Mouse (Mus musculus) embryonic facial prominence, embryonic 11.5 days (tissue): Measurements from ENCODE around the gene Ccdc171. TPM values are rescaled to one million over a fixed set of nuclear protein-coding genes. Genes with fewer than 3 reads are reported as not detected.

Source experiments
- ATAC-seq: fragments of 200-750 bp; cut with Nextera tagmentation; replicated peaks from 2 replicates; pipeline ENCODE4 v1.8.0; 2017; ENCODE audit warnings: low read depth; ENCODE audit not compliant: insufficient number of reproducible peaks, low FRiP score, low TSS enrichment
- DNase-seq: peaks from one replicate; pipeline ENCODE4 v3.0.0-alpha.2; 2015; ENCODE audit warnings: low spot score
- H3K27ac ChIP-seq: fragments of 300-500 bp; sonication (generic); replicated peaks from 2 replicates; pipeline ENCODE4 v1.5.1; 2014; ENCODE audit warnings: mild to moderate bottlenecking, low read depth, low read length, control low read depth
- H3K27me3 ChIP-seq: fragments of 300-500 bp; sonication (generic); 2 replicates; pipeline ENCODE4 v1.6.1; 2014; ENCODE audit warnings: mild to moderate bottlenecking, low read length, moderate library complexity, mixed read lengths; ENCODE audit not compliant: control insufficient read depth, insufficient read depth
- H3K36me3 ChIP-seq: fragments of 300-500 bp; sonication (generic); replicated peaks from 2 replicates; pipeline ENCODE4 v1.6.1; 2014; ENCODE audit warnings: low read depth, mild to moderate bottlenecking, low read length, moderate library complexity, mixed read lengths; ENCODE audit not compliant: control insufficient read depth, insufficient read depth
- H3K4me1 ChIP-seq: fragments of 300-500 bp; sonication (generic); 2 replicates; pipeline ENCODE4 v1.6.1; 2014; ENCODE audit warnings: low read length, mixed read lengths; ENCODE audit not compliant: control insufficient read depth, insufficient read depth
- H3K4me2 ChIP-seq: fragments of 300-500 bp; sonication (generic); 2 replicates; pipeline ENCODE4 v1.6.1; 2014; ENCODE audit warnings: low read depth, mild to moderate bottlenecking, control low read depth, low read length, moderate library complexity
- H3K4me3 ChIP-seq: fragments of 300-500 bp; sonication (generic); 2 replicates; pipeline ENCODE4 v1.5.1; 2014; ENCODE audit warnings: low read depth, low read length, control low read depth
- H3K9ac ChIP-seq: fragments of 300-500 bp; sonication (generic); replicated peaks from 2 replicates; pipeline ENCODE4 v1.6.1; 2014; ENCODE audit warnings: mild to moderate bottlenecking, control low read depth, low read length
- H3K9me3 ChIP-seq: fragments of 300-500 bp; sonication (generic); replicated peaks from 2 replicates; pipeline ENCODE4 v1.6.1; 2016; ENCODE audit warnings: mild to moderate bottlenecking, low read length, inconsistent platforms, mixed read lengths; ENCODE audit not compliant: control insufficient read depth
- WGBS: fragments of 180-500 bp; shearing (Covaris S2); extraction: QIAGEN DNeasy Blood & Tissue Kit; methylation state at CpG from one replicate; pipeline ENCODE4 v1.1.7; 2014; 5-methylcytosine and 5-hydroxymethylcytosine counted together
- polyA plus RNA-seq: library from polyadenylated mRNA; unstranded; fragments of >200 nt; fragmentation: Nextera tagmentation; extraction: Ambion mirVana; gene quantifications from 2 replicates; pipeline ENCODE4 v1.2.1, GENCODE M21; 2014

The Ccdc171 gene
- polyA plus RNA-seq, 1 experiment from 2014 or later, result 5.7 TPM

- H3K36me3 ChIP-seq, result no peaks in the 10 kb centered on the region
- DNase-seq (no peak), ATAC-seq (no peak)
- H3K9ac ChIP-seq, result no peak overlapping the region
- H3K4me2 ChIP-seq, result no peak overlapping the region
- H3K4me3 ChIP-seq, result no peak overlapping the region
- no peaks in the 10 kb centered on the region for H3K9me3 ChIP-seq
- WGBS, result 85% methylated on average over 1 of the region's 1 CpGs
- H3K4me1 ChIP-seq, result no peaks in the 10 kb centered on the region
- H3K27ac ChIP-seq, result no peak overlapping the region
- H3K27me3 ChIP-seq, result no peaks in the 10 kb centered on the region
These were observed 191.7 kb downstream of the Ccdc171 start for GRCm38 (mm10) chr4:83716996-83717395.

GRCm38 (mm10) chr4:83719816-83720215 is 194.5 kb downstream of the Ccdc171 start:
- DNase-seq (no peak), ATAC-seq (no peak)
- no peaks in the 10 kb centered on the region for H3K9me3 ChIP-seq
- H3K27ac ChIP-seq, result no peak overlapping the region
- H3K9ac ChIP-seq, result no peak overlapping the region
- 56% methylated on average over 11 of the region's 11 CpGs for whole genome bisulfite sequencing
- H3K4me1 ChIP-seq, result no peaks in the 10 kb centered on the region
- H3K36me3 ChIP-seq, result no peaks in the 10 kb centered on the region
- no peak overlapping the region for H3K4me2 ChIP-seq
- no peaks in the 10 kb centered on the region for H3K27me3 ChIP-seq
- H3K4me3 ChIP-seq, result no peak overlapping the region

GRCm38 (mm10) chr4:83725136-83725535 is 199.8 kb downstream of the Ccdc171 start:
- Histone ChIP-seq H3K9me3 (no peaks in the 10 kb centered on the region), H3K27ac (no peak overlapping the region), H3K4me3 (no peak overlapping the region), H3K36me3 (no peaks in the 10 kb centered on the region), H3K9ac (no peak overlapping the region), H3K4me2 (no peak overlapping the region), H3K27me3 (no peaks in the 10 kb centered on the region), H3K4me1 (no peaks in the 10 kb centered on the region)
- DNase-seq (peak; percentile 63), ATAC-seq (no peak)
- 6% methylated on average over 2 of the region's 2 CpGs for WGBS

DNA sequence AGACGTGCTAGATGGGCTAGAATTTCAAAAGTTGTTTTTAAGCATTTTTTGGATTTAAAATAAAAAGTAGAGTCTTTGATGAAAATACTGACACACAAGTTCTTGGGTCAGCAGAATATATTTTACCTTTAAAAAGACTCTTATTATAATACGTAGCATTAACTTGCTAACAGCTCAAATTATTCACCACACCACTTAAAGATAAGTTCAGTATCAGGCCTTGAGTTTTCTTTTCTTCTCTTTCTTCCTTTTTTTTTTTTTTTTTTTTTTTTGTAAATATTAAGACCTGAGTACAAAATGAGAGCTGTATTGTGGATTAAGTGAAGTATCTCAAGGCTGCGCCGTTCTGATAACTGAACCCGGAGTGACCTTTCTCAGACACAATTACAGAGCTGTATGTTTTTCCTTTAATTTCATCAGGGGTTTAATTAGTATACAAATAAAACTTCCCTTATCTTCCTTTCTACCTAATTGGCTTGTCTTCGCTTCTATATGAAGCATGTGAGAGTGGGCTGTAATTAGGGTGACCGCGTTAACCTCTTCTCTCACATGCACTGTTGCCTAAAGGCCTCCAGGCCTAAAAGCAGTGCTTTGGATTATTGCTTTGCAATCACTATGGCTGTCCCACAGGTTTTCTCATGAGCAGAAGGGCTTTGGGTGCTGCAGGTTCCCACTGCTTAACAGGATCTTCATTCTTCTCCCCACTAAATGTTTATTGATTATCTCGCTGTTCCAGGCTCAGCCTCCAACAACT is 214.0 kb downstream of the Ccdc171 start:
- Histone ChIP-seq H3K27me3 (no peaks in the 10 kb centered on the region), H3K36me3 (no peaks in the 10 kb centered on the region), H3K27ac (no peak overlapping the region), H3K9ac (no peak overlapping the region), H3K4me1 (no peaks in the 10 kb centered on the region), H3K4me2 (no peak overlapping the region), H3K4me3 (no peak overlapping the region), H3K9me3 (no peaks in the 10 kb centered on the region)
- 51% methylated on average over 9 of the region's 9 CpGs for WGBS
- DNase-seq, result no peak
- ATAC-seq, result no peak

DNA sequence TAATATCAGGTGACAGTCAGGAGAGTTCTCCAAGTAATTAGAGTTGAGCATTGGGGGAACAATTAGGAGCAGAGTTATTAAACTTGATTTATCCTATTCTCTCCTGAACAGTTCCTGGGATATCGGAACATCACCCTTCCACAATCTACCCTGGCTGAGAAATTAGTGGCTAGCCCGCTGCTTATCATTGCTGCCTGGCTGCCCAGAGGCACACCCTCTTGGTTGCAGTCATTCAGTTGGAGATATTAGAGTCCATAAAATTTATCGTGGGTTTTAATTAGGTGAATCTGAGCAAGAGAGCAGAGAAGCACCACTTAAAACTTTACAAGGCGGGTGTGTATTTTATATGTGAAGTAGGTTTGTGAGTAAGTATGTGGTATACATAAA is 214.5 kb downstream of the Ccdc171 start:
- Histone ChIP-seq H3K4me1 (no peaks in the 10 kb centered on the region), H3K27me3 (no peaks in the 10 kb centered on the region), H3K9me3 (no peaks in the 10 kb centered on the region), H3K36me3 (no peaks in the 10 kb centered on the region), H3K4me2 (no peak overlapping the region), H3K4me3 (no peak overlapping the region), H3K9ac (no peak overlapping the region), H3K27ac (no peak overlapping the region)
- ATAC-seq (no peak), DNase-seq (no peak)
- 69% methylated on average over 4 of the region's 4 CpGs for WGBS

- Histone ChIP-seq H3K27me3 (no peaks in the 10 kb centered on the region), H3K36me3 (no peaks in the 10 kb centered on the region), H3K4me1 (no peaks in the 10 kb centered on the region), H3K9ac (peak overlapping the region; percentile 30; the same call in 1 of the 2 replicates), H3K4me3 (no peak overlapping the region), H3K4me2 (no peak overlapping the region), H3K9me3 (no peaks in the 10 kb centered on the region), H3K27ac (no peak overlapping the region)
- 40% methylated on average over 12 of the region's 12 CpGs for WGBS
- ATAC-seq (no peak), DNase-seq (no peak)
These were observed 217.6 kb downstream of the Ccdc171 start for GRCm38 (mm10) chr4:83742806-83743460.

DNA sequence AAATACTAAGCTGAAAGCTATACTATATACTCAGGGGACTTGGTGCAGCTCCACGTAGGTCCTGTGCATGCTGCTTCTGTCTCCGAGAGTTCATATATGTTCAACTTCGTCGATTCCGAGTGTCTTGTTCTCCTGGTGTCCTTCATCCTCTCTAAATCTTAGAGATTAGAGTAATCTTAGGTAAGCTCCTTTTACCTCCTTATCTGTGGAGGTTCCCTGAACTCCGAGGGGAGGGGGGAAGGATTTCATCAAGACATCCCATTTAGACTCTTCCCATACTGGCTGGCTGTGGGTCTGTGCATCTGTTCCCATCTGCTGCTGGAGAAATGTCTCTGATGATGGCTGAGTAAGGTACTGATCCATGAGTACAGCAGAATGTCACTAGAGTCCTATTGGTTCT is 249.8 kb downstream of the Ccdc171 start:
- no peaks in the 10 kb centered on the region for H3K27me3 ChIP-seq
- no peaks in the 10 kb centered on the region for H3K36me3 ChIP-seq
- no peak for DNase-seq
- WGBS, result 93% methylated on average over 6 of the region's 6 CpGs
- no peaks in the 10 kb centered on the region for H3K4me1 ChIP-seq
- no peak overlapping the region for H3K9ac ChIP-seq
- H3K9me3 ChIP-seq, result no peaks in the 10 kb centered on the region
- no peak overlapping the region for H3K4me2 ChIP-seq
- no peak for ATAC-seq
- no peak overlapping the region for H3K4me3 ChIP-seq
- H3K27ac ChIP-seq, result no peak overlapping the region

- Histone ChIP-seq H3K27ac (no peak overlapping the region), H3K9me3 (no peaks in the 10 kb centered on the region), H3K4me3 (no peak overlapping the region), H3K9ac (no peak overlapping the region), H3K36me3 (no peaks in the 10 kb centered on the region), H3K27me3 (no peaks in the 10 kb centered on the region), H3K4me1 (no peaks in the 10 kb centered on the region), H3K4me2 (no peak overlapping the region)
- 96% methylated on average over 4 of the region's 4 CpGs for WGBS
- DNase-seq (no peak), ATAC-seq (no peak)
These were observed 254.7 kb downstream of the Ccdc171 start for GRCm38 (mm10) chr4:83780044-83780443.
